Mouse (Mus musculus): ENCODE data around the gene Gm28051.

Gm28051 gene

GRCm38 (mm10) chr12:102757689-102758402, at the start of gene Gm28051, which contains the start of the genes Gon7 and Ubr7:
Gene Gm28051 (minus strand): TSS chr12:102757765.
Gene Gon7 (minus strand): TSS chr12:102757803.
Gene Ubr7 (plus strand): TSS chr12:102757967.
- in situ Hi-C loops (cut with MboI; ENCODE audit: unreplicated experiment in 2 of 2): loop anchor here (10.0 to 25.0 kb wide), 3 partner anchors 629 to 771 kb away; partner anchors contain the start of genes Cpsf2 (in 1 of the 2), Ddx24 (in 1 of the 2) and Otub2 (in 1 of the 2)

DNA sequence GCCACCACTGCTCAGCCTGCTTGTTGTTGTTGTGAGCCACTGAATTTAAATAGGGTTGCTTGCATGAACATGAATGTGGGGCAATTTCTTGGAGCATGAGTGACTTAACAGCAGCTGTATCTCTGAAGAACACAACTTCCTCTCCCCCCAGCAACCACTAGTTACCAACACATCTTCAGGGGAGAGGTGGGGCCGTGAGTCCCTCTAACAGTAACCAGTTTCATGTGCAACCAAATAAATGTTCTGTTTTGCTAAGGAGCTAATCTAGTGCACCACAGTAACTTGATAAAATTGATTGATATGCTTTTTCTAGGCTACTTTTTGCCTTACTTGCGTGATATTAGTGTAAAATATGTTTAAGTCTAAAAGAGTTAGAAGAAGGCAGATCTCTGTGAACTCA, 42.0 kb upstream of the Gm28051 start:
- in situ Hi-C loops (cut with MboI; ENCODE audit: unreplicated experiment in 2 of 2): no loop called here

GRCm38 (mm10) chr12:102787927-102788326, 30.4 kb upstream of the Gm28051 start:
- in situ Hi-C loops (cut with MboI; ENCODE audit: unreplicated experiment in 2 of 2): no loop called here

DNA sequence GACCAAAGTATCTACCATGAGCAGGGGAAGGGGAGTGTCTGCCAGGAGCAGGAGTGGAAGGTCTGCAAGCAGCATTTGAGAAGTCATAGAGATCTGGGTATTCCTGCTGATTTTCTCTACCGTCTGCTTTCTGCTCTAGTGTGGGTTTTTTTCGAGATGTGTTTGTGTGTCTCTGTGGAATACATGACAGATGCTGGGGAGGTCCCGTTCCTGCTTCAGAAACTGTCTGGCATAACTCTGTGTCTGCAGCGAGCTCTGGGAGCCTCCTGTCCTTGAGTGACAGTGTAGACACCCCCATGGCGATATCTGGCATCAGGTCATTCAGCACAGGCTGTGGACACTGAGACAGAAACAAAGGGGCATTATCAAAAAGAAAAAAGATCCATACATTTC, 28.0 kb upstream of the Gm28051 start:
- in situ Hi-C loops (cut with MboI; ENCODE audit: unreplicated experiment in 2 of 2): no loop called here

- in situ Hi-C loops (cut with MboI; ENCODE audit: unreplicated experiment in 2 of 2): no loop called here
These were observed 27.5 kb upstream of the Gm28051 start for GRCm38 (mm10) chr12:102784899-102785592.

DNA sequence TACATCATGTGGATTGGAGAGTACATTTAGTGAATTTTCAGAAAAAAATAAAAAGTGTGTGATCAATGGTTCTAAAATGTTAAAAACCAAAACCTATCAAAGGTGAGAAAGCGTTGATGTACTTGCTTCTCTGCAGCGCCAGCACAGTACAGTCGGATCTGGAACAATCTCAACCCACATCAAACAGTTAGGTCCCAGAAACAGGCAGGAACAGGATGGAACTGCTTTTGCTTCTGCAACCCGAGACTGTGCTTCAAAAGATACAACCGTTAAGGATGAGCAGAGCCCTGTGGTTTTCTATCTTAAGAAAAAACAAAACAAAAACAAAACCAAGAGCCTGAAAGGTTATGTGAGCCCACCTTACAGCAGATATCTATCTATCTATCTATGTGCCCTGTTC, 25.3 kb upstream of the Gm28051 start:
- in situ Hi-C loops (cut with MboI; ENCODE audit: unreplicated experiment in 2 of 2): no loop called here

DNA sequence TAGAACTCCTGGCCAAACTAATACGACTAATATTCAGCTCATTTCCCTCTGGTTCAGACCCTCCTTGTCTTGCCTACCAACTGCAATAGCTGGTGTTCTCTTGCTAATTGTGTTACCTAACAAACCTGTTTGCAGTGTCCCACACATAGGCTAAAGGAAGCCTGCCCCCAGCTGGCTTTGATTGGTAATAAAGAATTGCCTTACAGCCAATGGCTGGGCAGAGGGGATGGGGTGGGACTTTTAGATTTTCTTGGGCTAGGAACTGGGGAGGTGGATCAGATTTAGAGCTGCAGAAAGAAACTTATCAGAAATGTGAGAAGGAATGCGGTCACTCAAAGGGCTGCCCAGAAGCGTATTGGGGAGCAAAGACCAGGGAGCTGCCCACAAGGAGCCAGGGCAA, 21.9 kb upstream of the Gm28051 start:
- in situ Hi-C loops (cut with MboI; ENCODE audit: unreplicated experiment in 2 of 2): no loop called here

DNA sequence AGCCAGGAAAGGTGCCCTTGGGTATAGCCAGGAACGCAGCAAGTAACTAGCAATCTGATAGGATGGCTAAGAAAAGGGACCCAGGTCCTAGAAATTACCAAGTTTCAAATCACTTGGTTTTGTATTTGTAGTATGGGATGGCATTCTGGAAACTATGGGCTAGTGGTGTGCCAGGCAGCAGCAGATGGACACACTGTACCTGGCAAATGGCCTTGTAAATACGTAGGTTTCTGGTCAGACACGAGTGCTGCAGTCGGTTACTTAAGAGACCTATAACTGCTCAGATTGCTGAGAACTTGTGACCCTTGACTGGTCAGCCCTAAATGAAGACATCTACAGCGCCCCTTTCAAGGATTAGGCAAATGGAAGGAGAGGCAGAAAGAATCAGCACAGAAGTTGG, 20.6 kb upstream of the Gm28051 start:
- in situ Hi-C loops (cut with MboI; ENCODE audit: unreplicated experiment in 2 of 2): no loop called here

- in situ Hi-C loops (cut with MboI; ENCODE audit: unreplicated experiment in 2 of 2): no loop called here
These were observed 18.5 kb upstream of the Gm28051 start for GRCm38 (mm10) chr12:102776035-102776434.

DNA sequence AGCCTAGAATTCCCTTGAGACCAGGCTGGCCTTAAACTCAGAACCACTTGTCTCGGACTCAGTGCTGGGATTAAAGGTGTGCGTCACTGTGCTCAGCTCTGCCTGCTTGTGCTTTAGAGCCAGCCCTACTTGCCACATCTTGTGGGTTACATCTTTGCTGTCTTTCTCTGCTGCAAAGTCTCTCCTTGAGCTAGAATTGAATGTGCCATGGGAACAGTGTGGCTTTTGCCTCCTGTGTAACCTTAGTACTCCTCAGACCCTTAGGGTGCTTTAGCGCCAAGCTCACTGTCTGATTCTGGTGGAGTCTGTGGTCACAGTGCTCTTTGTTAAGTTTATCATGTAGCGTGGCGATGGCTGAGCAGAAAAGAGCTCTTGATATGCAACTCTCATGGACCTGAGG, 15.1 kb upstream of the Gm28051 start:
- in situ Hi-C loops (cut with MboI; ENCODE audit: unreplicated experiment in 2 of 2): loop anchor here (25.0 kb wide), 2 partner anchors 615 to 785 kb away; partner anchors contain the start of genes Cpsf2 (in 1 of the 2) and Otub2 (in 1 of the 2)

DNA sequence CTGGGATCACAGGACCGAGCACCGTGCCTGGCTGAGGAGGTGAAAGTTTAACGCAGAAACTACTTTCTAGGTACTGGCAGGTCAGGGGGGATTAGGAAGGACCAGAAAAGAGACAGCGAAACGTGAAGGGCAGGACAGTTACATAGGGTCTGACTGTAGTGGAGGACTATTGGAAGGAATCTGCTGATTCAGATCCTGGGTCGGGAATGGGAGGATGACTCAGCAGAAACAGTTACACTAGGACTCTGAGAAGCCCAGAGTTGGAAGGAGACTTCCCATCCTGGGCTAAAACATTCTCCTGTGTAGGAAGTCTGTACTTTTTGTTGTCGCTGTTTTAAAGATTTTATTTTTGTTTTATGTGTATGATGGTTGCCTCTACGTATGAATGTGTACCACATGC, 14.0 kb upstream of the Gm28051 start:
- in situ Hi-C loops (cut with MboI; ENCODE audit: unreplicated experiment in 2 of 2): loop anchor here (25.0 kb wide), 2 partner anchors 616 to 784 kb away; partner anchors contain the start of genes Cpsf2 (in 1 of the 2) and Otub2 (in 1 of the 2)

DNA sequence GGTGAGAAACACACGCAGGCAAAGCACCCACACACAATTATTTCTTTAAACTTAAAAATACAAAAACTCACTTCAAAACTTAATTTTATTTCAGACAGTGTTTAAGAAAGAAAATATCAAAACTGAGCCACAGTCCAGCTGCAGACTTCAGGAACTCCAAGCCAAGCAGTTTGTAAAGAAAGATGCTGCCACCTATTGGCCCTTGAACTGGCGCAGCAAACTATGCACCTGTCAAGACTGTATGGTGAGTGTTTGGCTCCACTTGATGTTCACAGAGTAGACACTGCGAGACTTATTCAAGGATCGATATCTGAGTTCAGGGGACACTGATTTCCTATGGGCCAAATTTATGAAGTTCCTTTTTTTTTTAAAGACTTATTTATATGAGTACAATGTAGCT, 11.4 kb upstream of the Gm28051 start:
- in situ Hi-C loops (cut with MboI; ENCODE audit: unreplicated experiment in 2 of 2): loop anchor here (25.0 kb wide), 2 partner anchors 618 to 782 kb away; partner anchors contain the start of genes Cpsf2 (in 1 of the 2) and Otub2 (in 1 of the 2)

DNA sequence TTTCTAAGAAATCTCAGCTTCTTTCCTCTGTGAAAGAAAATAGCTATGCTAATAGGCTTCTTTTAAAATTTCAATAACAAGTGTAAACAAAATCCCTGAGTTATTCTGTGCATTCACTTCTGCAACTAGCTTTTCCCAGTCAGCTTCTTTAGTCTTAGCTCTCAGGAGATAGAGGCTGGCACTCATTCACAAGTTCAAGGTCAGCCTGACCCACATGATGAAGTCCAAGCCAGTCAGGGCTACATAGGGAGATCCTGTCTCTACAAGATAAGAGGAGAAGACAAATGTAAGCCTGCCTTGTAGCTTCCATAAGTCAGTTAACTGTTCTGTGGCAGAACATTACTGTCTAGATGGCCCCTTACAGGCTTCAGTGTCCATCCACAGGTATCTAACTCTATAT, 6.1 kb upstream of the Gm28051 start:
- in situ Hi-C loops (cut with MboI; ENCODE audit: unreplicated experiment in 2 of 2): loop anchor here (25.0 kb wide), 2 partner anchors 624 to 776 kb away; partner anchors contain the start of genes Cpsf2 (in 1 of the 2) and Otub2 (in 1 of the 2)

GRCm38 (mm10) chr12:102761668-102762067, 4.1 kb upstream of the Gm28051 start:
- in situ Hi-C loops (cut with MboI; ENCODE audit: unreplicated experiment in 2 of 2): loop anchor here (25.0 kb wide), 2 partner anchors 626 to 774 kb away; partner anchors contain the start of genes Cpsf2 (in 1 of the 2) and Otub2 (in 1 of the 2)

DNA sequence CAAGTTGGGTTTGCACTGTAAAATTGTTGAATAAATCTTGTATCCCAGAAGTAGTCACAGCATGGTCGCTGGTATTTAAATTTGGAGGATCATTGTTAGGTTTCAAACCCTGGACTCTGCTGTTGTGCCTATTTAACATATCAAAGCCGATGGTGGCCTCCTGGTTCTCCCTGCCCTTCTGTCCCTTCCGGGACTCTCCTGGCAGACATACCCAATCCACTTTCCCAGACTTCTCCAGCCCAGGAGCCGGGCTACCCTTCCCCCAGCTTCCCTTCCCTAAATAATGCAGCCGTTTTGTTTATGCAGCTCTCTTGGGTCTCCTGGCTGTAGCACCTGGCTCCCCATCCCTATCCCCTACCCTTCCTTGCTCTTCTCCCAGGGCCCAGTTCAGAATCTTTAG, 1.4 kb upstream of the Gm28051 start:
- in situ Hi-C loops (cut with MboI; ENCODE audit: unreplicated experiment in 2 of 2): loop anchor here (10.0 to 25.0 kb wide), 3 partner anchors 628 to 772 kb away; partner anchors contain the start of genes Cpsf2 (in 1 of the 2), Ddx24 (in 1 of the 2) and Otub2 (in 1 of the 2)

- in situ Hi-C loops (cut with MboI; ENCODE audit: unreplicated experiment in 2 of 2): loop anchor here (10.0 to 25.0 kb wide), 3 partner anchors 629 to 771 kb away; partner anchors contain the start of genes Cpsf2 (in 1 of the 2), Ddx24 (in 1 of the 2) and Otub2 (in 1 of the 2)
These were observed 815 bp upstream of the Gm28051 start, which contains the start of gene Gm20604 for GRCm38 (mm10) chr12:102758403-102758756. Gene Gm20604 (minus strand): TSS chr12:102758672.

- in situ Hi-C loops (cut with MboI; ENCODE audit: unreplicated experiment in 2 of 2): loop anchor here (10.0 to 25.0 kb wide), 3 partner anchors 630 to 770 kb away; partner anchors contain the start of genes Cpsf2 (in 1 of the 2), Ddx24 (in 1 of the 2) and Otub2 (in 1 of the 2)
These were observed 393 bp downstream of the Gm28051 start for GRCm38 (mm10) chr12:102757055-102757688.

DNA sequence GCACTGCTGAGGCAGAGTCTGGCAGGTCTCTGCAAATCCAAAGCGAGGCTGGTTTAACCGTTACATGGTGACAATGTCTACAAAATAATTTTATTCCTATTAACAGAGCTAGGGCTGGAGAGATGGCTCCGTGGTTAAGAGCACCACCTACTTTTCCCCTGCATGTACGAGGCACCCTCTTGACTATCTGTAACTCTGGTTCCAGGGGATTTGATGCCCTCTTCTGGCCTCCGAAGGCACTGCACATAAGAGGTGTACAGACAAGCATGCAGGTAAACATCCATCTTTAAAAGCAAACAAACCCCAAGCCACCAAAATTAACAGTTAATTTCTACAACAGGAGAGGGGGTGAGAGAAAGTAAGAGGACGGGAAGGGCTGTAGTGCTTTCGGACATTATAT, 1.3 kb downstream of the Gm28051 start:
- in situ Hi-C loops (cut with MboI; ENCODE audit: unreplicated experiment in 2 of 2): loop anchor here (10.0 to 25.0 kb wide), 3 partner anchors 631 to 769 kb away; partner anchors contain the start of genes Cpsf2 (in 1 of the 2), Ddx24 (in 1 of the 2) and Otub2 (in 1 of the 2)

DNA sequence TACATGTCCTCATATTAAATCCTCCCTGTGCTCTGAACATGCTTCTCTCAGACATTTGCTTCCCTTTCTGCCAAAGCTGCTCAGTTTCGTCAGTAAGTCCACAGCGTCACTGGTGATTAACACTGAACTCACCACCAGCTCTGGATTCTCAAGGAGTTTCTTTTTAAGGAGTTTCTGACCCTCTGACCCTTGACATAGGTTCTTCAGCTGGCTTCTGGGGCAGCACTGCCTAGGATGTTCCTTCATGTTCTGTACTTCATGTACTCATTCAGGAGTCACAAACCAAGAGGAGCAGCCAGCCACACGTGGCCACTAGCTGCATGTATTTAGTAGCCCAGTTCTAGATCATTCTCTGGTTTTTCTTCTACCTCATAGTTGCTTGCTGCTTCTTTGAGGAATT, 9.3 kb downstream of the Gm28051 start:
- in situ Hi-C loops (cut with MboI; ENCODE audit: unreplicated experiment in 2 of 2): loop anchor here (10.0 kb wide), 3 partner anchors 397 to 747 kb away; no protein-coding TSS in a partner anchor

- in situ Hi-C loops (cut with MboI; ENCODE audit: unreplicated experiment in 2 of 2): loop anchor here (5.0 to 10.0 kb wide), 5 partner anchors 317 to 750 kb away; no protein-coding TSS in a partner anchor
These were observed 12.7 kb downstream of the Gm28051 start for GRCm38 (mm10) chr12:102744839-102745238.

All from v-Abl transformed pro-B cells (cell line).